Mouse (Mus musculus) hindbrain, embryonic 10.5 days (tissue): Measurements from ENCODE around the gene Ncoa5. TPM values are rescaled to one million over a fixed set of nuclear protein-coding genes. Genes with fewer than 3 reads are reported as not detected.

Experiments
- DNase-seq: peaks from one replicate; pipeline ENCODE4 v3.0.0-alpha.2; 2017; ENCODE audit warnings: low spot score
- H3K27ac ChIP-seq: fragments of 300-500 bp; sonication (generic); 2 replicates; pipeline ENCODE4 v1.5.1; 2016; ENCODE audit warnings: mild to moderate bottlenecking, moderate library complexity
- H3K27me3 ChIP-seq: fragments of 300-500 bp; sonication (generic); 2 replicates; pipeline ENCODE4 v1.6.1; 2016; ENCODE audit warnings: mild to moderate bottlenecking; ENCODE audit not compliant: poor library complexity, insufficient read depth, severe bottlenecking
- H3K36me3 ChIP-seq: fragments of 300-500 bp; sonication (generic); 2 replicates; pipeline ENCODE4 v1.6.1; 2016; ENCODE audit warnings: mild to moderate bottlenecking, moderate library complexity
- H3K4me1 ChIP-seq: fragments of 300-500 bp; sonication (generic); replicated peaks from 2 replicates; pipeline ENCODE4 v1.6.1; 2016; ENCODE audit warnings: mild to moderate bottlenecking
- H3K4me3 ChIP-seq: fragments of 300-500 bp; sonication (generic); 2 replicates; pipeline ENCODE4 v1.5.1; 2016; ENCODE audit warnings: mild to moderate bottlenecking, moderate library complexity
- H3K9me3 ChIP-seq: fragments of 300-500 bp; sonication (generic); 2 replicates; pipeline ENCODE4 v1.6.1; 2016; ENCODE audit warnings: mild to moderate bottlenecking, moderate library complexity
- WGBS: fragments of 180-500 bp; shearing (Covaris S2); methylation state at CpG from one replicate; pipeline ENCODE4 v1.1.7; 2016; 5-methylcytosine and 5-hydroxymethylcytosine counted together
- polyA plus RNA-seq: library from polyadenylated mRNA; unstranded; fragments of >200 nt; fragmentation: Nextera tagmentation; extraction: Ambion mirVana; gene quantifications from 2 replicates; pipeline ENCODE4 v1.2.1, GENCODE M21; 2016

Gene Ncoa5
- polyA plus RNA-seq, 1 experiment from 2014 or later = 102 TPM

DNA sequence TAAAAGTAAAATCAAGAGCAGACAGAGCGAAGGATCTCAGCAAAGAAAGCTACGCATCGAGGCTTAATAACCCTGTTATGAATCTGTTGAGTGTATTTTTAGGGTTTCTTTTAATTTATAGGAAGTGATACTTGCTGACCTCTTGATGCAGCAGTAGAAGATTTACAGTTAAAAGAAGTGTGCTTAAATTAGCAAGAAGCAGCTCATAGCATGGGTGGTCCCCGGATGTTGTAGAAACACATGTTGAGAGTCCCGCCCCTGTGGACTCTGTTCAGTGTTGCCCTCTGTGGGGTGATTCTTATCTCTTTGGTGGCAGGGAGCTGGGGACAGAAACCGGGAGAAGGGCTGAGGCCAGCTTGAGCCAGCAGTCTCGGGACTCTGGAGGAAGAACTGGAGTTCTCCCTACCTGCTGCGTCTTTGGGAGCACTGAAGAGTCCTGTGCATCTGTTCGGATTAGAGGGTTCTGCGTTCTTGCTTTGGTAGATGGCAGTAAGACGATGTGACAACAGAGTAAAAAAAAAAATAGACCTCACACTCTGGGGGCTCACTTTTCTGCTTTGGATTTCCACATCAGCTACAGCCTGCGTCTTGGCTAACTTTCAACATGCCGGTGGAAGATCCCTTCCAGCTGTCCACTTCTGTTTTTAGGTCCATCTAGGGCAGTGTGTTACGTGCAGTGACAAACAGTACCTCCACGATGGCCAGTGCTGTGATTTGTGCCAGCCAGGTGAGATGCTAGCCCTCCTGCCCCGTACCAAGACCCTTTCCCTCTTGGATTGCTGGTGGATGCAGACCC, 27.2 kb upstream of the Ncoa5 start:
- H3K9me3 ChIP-seq = no peaks in the 10 kb centered on the region
- H3K4me1 ChIP-seq = peaks cover 15% of the 10 kb centered on the region
- H3K27me3 ChIP-seq = peaks cover 14% of the 10 kb centered on the region; the same call in 1 of the 2 replicates
- no peak overlapping the region for H3K4me3 ChIP-seq
- DNase-seq = no peak
- H3K27ac ChIP-seq = no peak overlapping the region
- 88% methylated on average over 16 of the region's 16 CpGs for WGBS
- H3K36me3 ChIP-seq = no peaks in the 10 kb centered on the region

DNA sequence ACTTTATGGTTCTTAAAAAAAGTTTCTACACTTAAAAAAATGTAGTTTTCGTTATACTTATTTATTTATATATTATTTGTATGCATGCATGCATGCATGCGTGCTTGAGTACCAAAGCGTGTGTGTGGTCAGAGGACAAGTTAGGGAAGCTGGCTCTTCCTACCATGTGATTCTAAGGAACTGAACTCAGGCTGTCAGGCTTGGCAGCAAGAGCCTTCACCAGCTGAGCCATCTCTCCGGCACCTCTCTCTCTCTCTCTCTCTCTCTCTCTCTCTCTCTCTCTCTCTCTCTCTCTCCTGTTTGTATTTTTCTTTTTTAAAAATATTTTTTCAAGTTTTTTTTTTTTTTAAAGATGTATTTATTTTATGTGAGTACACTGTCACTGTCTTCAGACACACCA, 25.3 kb upstream of the Ncoa5 start:
- H3K27me3 ChIP-seq = peaks cover 24% of the 10 kb centered on the region
- H3K9me3 ChIP-seq = no peaks in the 10 kb centered on the region
- no peaks in the 10 kb centered on the region for H3K36me3 ChIP-seq
- no peak overlapping the region for H3K4me3 ChIP-seq
- WGBS = 91% methylated on average over 4 of the region's 4 CpGs
- H3K4me1 ChIP-seq = peaks cover 30% of the 10 kb centered on the region
- no peak overlapping the region for H3K27ac ChIP-seq
- no peak for DNase-seq

DNA sequence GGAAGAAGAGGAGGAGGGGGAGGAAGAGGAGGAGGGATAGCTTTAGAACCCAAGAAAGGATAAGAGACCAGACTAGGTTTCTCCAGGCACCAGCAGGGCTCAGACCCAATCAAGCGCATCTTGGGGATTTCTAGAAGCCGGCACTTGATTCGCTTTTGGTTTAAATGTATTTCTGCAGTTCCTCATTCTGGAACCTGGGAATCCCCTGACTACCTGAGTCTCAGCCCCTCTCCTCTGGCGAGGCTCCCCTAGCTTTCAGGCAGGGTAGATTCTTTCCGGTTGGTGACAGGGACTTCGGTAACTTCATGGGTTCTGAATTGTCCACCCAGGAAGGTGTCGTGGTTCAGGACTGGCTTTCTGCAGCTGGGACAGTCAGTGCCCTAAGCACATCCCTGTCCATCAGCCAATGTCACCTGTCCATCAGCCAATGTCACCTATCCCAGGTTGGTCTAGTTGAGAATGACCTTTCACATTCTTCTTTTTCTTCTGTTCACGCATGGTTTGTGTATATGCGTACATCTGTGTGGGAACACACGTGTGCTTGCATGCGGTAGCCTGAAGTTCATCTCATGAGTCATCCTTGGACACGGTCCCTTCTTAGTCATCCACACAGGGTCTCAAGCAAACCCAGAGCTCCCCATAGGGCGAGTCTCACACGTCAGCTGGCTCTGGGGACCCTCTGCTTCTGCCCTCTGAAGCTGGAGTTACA, 21.9 kb upstream of the Ncoa5 start:
- Histone ChIP-seq H3K36me3 (no peaks in the 10 kb centered on the region), H3K4me3 (peak overlapping the region; percentile 49; the same call in 1 of the 2 replicates), H3K27me3 (peaks cover 24% of the 10 kb centered on the region), H3K9me3 (peaks cover 7% of the 10 kb centered on the region; the same call in 1 of the 2 replicates), H3K27ac (0 out of 2 replicates have a peak overlapping the region, but pooled peaks have one; percentile 16), H3K4me1 (peaks cover 40% of the 10 kb centered on the region)
- WGBS = 81% methylated on average over 14 of the region's 14 CpGs
- DNase-seq = no peak

DNA sequence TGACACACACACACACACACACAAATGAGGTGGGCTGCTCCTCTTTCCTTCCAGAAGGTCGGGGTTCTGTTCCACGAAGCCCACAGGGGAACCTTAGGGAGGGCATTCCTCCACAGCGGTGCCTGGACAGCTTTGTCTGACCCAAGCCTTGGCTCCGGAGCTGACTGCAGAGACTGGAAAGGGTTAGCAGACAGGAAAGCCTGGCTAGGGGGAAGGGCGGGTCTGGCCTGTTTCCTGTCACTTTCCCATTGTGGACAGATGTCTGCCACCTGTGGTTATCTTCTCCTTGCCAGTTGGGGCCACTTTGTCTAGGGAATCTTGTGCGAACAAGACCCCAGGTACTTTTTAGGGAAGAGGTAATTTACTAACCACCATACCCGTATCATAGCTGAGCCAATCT, 21.2 kb upstream of the Ncoa5 start:
- peak; percentile 31 for DNase-seq
- Histone ChIP-seq H3K36me3 (no peaks in the 10 kb centered on the region), H3K4me1 (peaks cover 45% of the 10 kb centered on the region), H3K27me3 (peaks cover 24% of the 10 kb centered on the region), H3K4me3 (peak overlapping the region; percentile 49), H3K9me3 (peaks cover 7% of the 10 kb centered on the region; the same call in 1 of the 2 replicates), H3K27ac (peak overlapping the region; percentile 81)
- 9% methylated on average over 7 of the region's 7 CpGs for WGBS

DNA sequence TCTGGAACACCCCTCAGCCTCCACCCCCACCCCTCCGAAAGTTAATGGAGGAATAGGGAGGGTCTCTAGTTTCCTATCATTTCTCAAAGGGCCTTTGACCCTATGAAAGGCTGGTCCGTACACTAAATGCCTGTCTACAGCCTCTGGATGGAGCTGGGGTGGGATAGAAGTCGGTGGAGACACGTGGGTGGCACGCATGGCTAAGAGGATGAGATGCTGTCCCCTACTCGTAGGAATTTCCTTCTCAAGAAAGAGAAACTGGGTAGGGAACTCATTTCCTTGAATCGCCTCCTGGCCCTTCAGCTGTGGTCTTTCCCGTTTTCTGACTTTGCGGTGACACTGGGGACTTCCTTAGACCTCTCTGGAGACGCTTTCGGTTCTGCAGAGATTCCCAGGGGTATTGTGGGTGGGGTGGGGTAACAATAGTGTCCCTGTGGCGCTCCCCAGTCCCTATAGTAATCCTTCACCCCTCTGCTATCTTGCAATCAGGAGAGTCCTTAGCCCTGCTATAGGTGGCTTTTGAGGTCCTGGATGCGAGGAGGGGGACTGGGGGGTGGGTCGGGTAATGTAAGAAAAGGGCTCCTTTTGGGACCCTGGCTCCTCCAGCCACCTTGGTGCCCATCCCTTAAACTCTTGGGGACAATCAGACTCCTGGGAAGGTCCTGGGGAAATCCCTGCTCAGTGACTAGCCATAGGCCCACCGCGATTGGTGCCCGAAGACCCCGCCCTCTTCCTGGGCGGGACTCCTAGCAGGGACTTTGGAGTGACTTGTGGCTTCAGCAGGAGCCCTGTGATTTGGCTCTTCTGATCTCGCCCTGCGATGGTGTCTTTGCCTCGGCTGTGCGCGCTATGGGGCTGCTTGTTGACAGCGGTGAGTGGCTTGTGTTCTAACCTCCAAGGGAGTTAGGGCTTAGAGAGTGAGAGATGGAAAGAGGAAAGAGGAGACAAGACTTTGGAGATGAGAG, 20.5 kb upstream of the Ncoa5 start, which contains the start of gene Cd40:
Cd40 (plus strand) TSS at position 740 of the 965 bp plus-strand sequence.
- Histone ChIP-seq H3K27ac (peak within 1 kb of the TSS; percentile 81), H3K36me3 (no peaks in the 10 kb centered on the region), H3K4me1 (peaks cover 45% of the 10 kb centered on the region), H3K9me3 (peaks cover 7% of the 10 kb centered on the region; the same call in 1 of the 2 replicates), H3K27me3 (peaks cover 24% of the 10 kb centered on the region), H3K4me3 (peak within 1 kb of the TSS; percentile 49)
- DNase-seq = peak; percentile 74
- 13% methylated on average over 25 of the region's 25 CpGs for WGBS

DNA sequence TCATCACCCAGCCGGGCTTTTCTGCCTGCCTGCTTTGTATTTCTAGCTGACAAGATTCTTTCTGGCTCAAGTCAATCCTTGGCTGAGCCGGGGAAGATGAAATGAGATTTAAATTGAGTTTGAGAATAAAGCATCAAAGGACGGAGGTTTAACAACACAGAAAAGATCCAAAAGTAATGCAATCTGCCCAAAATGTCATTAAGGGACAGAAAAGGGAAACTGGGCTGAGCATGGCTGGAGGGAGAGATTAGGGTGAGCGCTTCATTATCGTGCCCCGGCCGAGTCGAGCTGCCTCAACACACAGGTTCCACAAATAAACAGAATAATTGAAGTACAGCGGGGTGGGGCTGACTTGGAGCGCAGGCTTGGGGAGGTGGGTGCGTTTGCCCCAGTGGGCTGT, 16.9 kb upstream of the Ncoa5 start:
- H3K4me1 ChIP-seq = peaks cover 42% of the 10 kb centered on the region
- H3K9me3 ChIP-seq = peaks cover 7% of the 10 kb centered on the region; the same call in 1 of the 2 replicates
- no peak for DNase-seq
- no peak overlapping the region; the same call in 1 of the 2 replicates for H3K27ac ChIP-seq
- 57% methylated on average over 11 of the region's 11 CpGs for WGBS
- no peaks in the 10 kb centered on the region for H3K36me3 ChIP-seq
- H3K27me3 ChIP-seq = peaks cover 11% of the 10 kb centered on the region
- H3K4me3 ChIP-seq = no peak overlapping the region

DNA sequence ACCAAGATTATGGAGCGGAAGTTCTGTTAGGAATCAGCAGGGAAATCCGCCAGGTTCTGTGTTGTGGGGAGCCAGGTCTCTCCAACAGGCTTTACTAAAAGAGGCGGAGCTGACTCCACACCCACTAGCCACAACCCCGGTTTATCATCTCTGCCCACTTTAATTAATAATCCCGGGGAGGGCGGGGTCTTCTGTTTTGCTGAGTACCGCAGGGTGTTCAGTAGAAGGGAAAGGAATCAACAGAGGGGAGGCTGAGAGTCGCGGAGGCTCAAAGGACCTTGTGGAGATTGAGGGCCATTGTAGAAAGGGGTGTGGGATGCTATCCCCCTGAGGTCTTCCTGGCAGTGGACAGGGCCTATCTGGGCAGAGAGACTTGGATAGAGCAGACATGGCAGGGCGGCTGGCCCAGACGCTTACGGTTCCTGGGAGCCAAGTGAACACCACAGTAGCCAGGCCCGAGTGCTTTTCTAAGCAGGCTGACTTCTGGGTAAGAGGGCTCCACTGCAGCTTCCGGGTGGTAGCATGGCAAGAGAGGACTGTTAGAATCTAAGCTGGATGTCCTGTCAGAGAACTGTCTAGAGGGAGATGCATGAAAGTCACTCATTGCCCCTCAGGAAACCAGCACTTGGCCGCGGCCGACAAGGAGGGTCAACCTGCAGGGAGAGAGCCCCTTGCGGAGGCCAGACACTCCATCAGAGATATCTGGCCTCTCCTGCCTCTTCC, 16.3 kb upstream of the Ncoa5 start:
- peak overlapping the region; percentile 23 for H3K27ac ChIP-seq
- DNase-seq = no peak
- 81% methylated on average over 18 of the region's 18 CpGs for WGBS

DNA sequence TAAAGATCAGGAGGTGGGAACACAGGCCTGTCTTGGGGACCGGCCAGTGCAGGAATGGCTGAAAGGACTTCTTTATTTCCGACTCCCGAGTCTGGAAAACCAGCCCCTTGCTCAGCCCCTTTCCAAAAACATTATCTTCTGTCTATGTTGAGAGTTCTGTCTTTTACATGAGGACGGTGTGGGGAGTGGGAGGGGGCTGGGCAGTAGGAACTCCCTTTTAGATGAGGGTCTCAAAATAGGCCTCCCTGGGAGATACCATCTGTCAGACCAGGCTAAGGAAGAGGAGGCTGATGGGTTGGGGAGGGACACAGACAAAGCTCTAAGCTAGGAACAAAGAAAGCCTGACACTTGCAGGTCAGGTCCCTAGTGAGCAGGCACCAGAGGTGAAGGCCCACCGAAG, 14.4 kb upstream of the Ncoa5 start:
- DNase-seq = no peak
- H3K9me3 ChIP-seq = peaks cover 6% of the 10 kb centered on the region; the same call in 1 of the 2 replicates
- H3K4me3 ChIP-seq = no peak overlapping the region
- no peaks in the 10 kb centered on the region for H3K27me3 ChIP-seq
- H3K36me3 ChIP-seq = no peaks in the 10 kb centered on the region
- peaks cover 32% of the 10 kb centered on the region for H3K4me1 ChIP-seq
- WGBS = 47% methylated on average over 5 of the region's 5 CpGs
- H3K27ac ChIP-seq = peak overlapping the region; percentile 41

More for the DNA sequence above, 16.3 kb upstream of the Ncoa5 start:
- H3K4me1 ChIP-seq = peaks cover 36% of the 10 kb centered on the region
- peaks cover 7% of the 10 kb centered on the region; the same call in 1 of the 2 replicates for H3K9me3 ChIP-seq
- H3K4me3 ChIP-seq = no peak overlapping the region
- peaks cover 5% of the 10 kb centered on the region for H3K27me3 ChIP-seq
- H3K36me3 ChIP-seq = no peaks in the 10 kb centered on the region

DNA sequence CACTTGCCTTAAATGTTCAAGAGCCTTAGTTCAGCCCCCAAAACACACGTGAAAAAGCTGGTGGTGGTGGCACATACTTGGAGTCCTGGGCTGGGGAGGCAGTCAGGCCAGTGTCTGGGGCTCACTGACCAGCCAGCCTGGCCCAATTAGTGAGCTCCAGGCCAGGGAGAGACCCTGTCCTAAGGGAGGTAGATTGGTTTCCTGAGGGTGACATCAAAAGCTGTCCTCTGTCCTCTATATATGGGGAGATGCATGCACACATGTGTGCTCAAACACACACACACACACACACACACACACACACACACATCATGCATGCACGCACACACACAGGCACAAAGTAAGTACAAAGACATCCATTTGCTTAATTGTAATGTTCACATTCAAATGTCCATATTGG, 9.1 kb upstream of the Ncoa5 start:
- Histone ChIP-seq H3K27ac (peak overlapping the region; percentile 77), H3K27me3 (peaks cover 16% of the 10 kb centered on the region; the same call in 1 of the 2 replicates), H3K36me3 (no peaks in the 10 kb centered on the region), H3K9me3 (no peaks in the 10 kb centered on the region), H3K4me1 (peaks cover 25% of the 10 kb centered on the region), H3K4me3 (peak overlapping the region; percentile 33; the same call in 1 of the 2 replicates)
- 58% methylated on average over 2 of the region's 2 CpGs for WGBS
- DNase-seq = no peak

DNA sequence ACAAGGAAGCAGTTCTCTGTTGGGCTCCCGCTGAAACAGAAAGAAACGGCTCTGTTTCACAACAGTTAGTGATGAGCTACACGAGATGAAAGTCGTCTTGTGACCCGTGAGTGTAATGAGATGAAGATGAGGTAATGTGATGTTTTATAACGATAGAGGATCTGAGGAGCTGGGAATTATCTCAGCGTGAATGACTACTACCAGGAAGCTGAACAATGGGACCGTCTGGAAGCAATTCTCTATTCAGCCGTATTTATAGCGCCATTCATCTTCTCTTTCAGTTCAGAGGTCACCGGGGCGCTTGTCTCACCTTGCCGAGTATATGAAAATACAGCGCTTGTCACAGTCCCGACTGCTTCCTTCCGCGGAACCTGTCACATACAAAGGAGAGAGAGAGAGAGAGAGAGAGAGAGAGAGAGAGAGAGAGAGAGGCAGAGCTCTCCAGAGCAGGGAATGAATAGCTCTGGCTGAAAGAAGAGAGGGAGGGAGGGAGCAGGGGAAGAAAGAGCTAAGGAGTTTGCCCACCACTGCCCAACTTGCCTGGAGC, 8.5 kb upstream of the Ncoa5 start:
- Histone ChIP-seq H3K27ac (peak overlapping the region; percentile 77), H3K4me3 (peak overlapping the region; percentile 33)
- 13% methylated on average over 17 of the region's 17 CpGs for WGBS

DNA sequence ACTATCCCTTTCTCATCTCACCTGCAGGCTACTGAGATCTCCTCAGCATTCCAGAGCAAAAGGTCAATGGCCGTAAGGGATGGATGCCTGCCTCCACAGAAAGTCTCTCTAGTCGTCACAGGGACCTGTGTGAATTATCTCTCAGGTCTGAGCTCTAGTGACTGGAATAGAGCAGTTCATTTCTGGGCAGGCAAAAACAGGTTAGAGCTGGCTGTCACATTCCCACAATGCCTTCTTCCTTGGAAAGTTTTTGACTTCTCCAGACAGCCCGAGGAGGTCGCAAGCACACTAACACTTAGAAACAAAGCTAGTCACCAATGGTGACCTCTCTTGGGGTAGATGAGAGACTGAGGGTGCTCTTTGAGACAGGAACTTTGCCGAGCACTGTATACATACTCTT, 7.5 kb upstream of the Ncoa5 start:
- 78% methylated on average over 5 of the region's 5 CpGs for WGBS
- no peaks in the 10 kb centered on the region for H3K9me3 ChIP-seq
- H3K4me1 ChIP-seq = peaks cover 24% of the 10 kb centered on the region
- peaks cover 16% of the 10 kb centered on the region; the same call in 1 of the 2 replicates for H3K27me3 ChIP-seq
- no peaks in the 10 kb centered on the region for H3K36me3 ChIP-seq
- H3K4me3 ChIP-seq = no peak overlapping the region
- DNase-seq = no peak
- H3K27ac ChIP-seq = no peak overlapping the region

More for the DNA sequence above, 8.5 kb upstream of the Ncoa5 start:
- Histone ChIP-seq H3K4me1 (peaks cover 24% of the 10 kb centered on the region), H3K9me3 (no peaks in the 10 kb centered on the region), H3K27me3 (peaks cover 16% of the 10 kb centered on the region; the same call in 1 of the 2 replicates), H3K36me3 (no peaks in the 10 kb centered on the region)
- peak; percentile 43 for DNase-seq
